Mouse (Mus musculus) left cerebral cortex, adult 6 months (tissue): ENCODE measurements around the gene Vmn1r138. TPM values are rescaled to one million over a fixed set of nuclear protein-coding genes. Genes with fewer than 3 reads are reported as not detected.

Source experiments
- long read RNA-seq, 2 experiments: library from polyadenylated mRNA; unstranded; transcript quantifications; one replicate each; pipeline ENCODE4 v2.0.0; 2019 to 2020
- polyA plus RNA-seq: library from polyadenylated mRNA; unstranded; fragments of <200 nt; fragmentation: Nextera tagmentation; gene quantifications from 2 replicates; pipeline ENCODE4 v1.2.3, GENCODE M21; 2021

Gene Vmn1r138
- polyA plus RNA-seq: not detected in 2 replicates
- long read RNA-seq, experiment 1: 0 reads
- long read RNA-seq, experiment 2: 0 reads

GRCm38 (mm10) chr7:22028797-22029196 lies at the start of gene Vmn1r138:
Gene Vmn1r138 (minus strand): TSS chr7:22028897.

GRCm38 (mm10) chr7:22068757-22069156 lies 40.1 kb upstream of the Vmn1r138 start, which contains the start of gene Vmn1r139:
Gene Vmn1r139 (plus strand): TSS chr7:22069057.

GRCm38 (mm10) chr7:22056205-22056604 lies 27.5 kb upstream of the Vmn1r138 start, which contains the start of gene Gm6176:
Gene Gm6176 (minus strand): TSS chr7:22056305.

GRCm38 (mm10) chr7:21994287-21994686 lies 34.4 kb downstream of the Vmn1r138 start, which contains the start of gene Vmn1r137:
Gene Vmn1r137 (plus strand): TSS chr7:21994587.

Other genes starting within 250 kb of the Vmn1r138 start
- not detected in 2 replicates for gene Gm4177, start 232.2 kb downstream of the Vmn1r138 start, polyA plus RNA-seq
- not detected in 2 replicates for gene Vmn1r135, start 196.5 kb downstream of the Vmn1r138 start, polyA plus RNA-seq
- gene Gm5725, start 184.6 kb downstream of the Vmn1r138 start, polyA plus RNA-seq: not detected in 2 replicates
- not detected in 2 replicates for gene Gm5891, start 107.6 kb downstream of the Vmn1r138 start, polyA plus RNA-seq
- not detected in 2 replicates for gene Vmn1r137, start 34.3 kb downstream of the Vmn1r138 start, polyA plus RNA-seq
- gene Gm6176, start 27.4 kb upstream of the Vmn1r138 start, polyA plus RNA-seq: not detected in 2 replicates
- not detected in 2 replicates for gene Vmn1r139, start 40.2 kb upstream of the Vmn1r138 start, polyA plus RNA-seq
- not detected in 2 replicates for gene Gm16451, start 89.3 kb upstream of the Vmn1r138 start, polyA plus RNA-seq
- not detected in 2 replicates for gene Gm10666, start 105.8 kb upstream of the Vmn1r138 start, polyA plus RNA-seq
- gene Vmn1r142, start 135.1 kb upstream of the Vmn1r138 start, polyA plus RNA-seq: not detected in 2 replicates
- not detected in 2 replicates for gene Vmn1r143, start 160.5 kb upstream of the Vmn1r138 start, polyA plus RNA-seq
- gene Gm8653, start 172.4 kb upstream of the Vmn1r138 start, polyA plus RNA-seq: not detected in 2 replicates
- not detected in 2 replicates for gene Gm8453, start 200.6 kb upstream of the Vmn1r138 start, polyA plus RNA-seq